In the genomic region with DNA sequence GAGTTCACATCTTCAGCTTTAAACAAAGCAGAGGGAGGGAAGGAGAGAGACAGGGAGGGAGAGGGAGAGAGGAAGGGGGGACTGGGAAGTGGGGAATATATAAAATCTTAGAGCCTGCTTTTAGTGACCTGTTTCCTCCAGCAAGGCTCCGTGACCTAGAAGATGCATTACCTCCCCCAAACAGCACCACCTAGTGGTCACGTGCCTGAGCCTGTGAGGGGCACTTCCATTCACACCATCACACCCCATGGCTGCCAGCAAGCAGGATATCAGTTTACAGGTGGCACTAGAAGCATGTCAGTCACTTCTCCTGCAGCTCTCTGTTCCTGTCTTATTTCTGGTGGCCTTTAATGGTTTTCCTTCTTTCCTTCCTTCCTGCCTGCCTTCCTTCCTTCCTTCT, we compare ENCODE assay signal across 9 mouse cellular contexts.
DNase-seq lines count a peak whose midpoint lies in the region; ATAC-seq and TF ChIP-seq lines count a peak whose summit lies in the region.
"Had no signal": no experiment of that assay in that cellular context is flagged by ENCODE, and none has a peak within 500 bp of the region (broad histone marks: within the 10 kb centered on the region; RNA-seq: fewer than 3 reads in every experiment).

No protein-coding gene starts in this region.

- H3K4me3 ChIP-seq in kidney, postnatal 0 days (replicated peaks; ENCODE audit: low read depth, low read length): no peak overlapping the region
- H3K4me3 ChIP-seq in kidney, embryonic 16.5 days (ENCODE audit: low read length): no peak overlapping the region
- H3K4me3 ChIP-seq: hindbrain, embryonic 15.5 days had no signal

- no peaks in the 10 kb centered on the region for H3K27me3 ChIP-seq in kidney, postnatal 0 days (ENCODE audit: insufficient read depth, low read length)
- no peaks in the 10 kb centered on the region for H3K27me3 ChIP-seq in kidney, embryonic 16.5 days (ENCODE audit: insufficient read depth, low read length)
- H3K27me3 ChIP-seq: hindbrain, embryonic 15.5 days had no signal

- H3K9me3 ChIP-seq in kidney, postnatal 0 days (replicated peaks; ENCODE audit: low read length): 0 out of 2 replicates have a peak, but pooled peaks cover 6% of the 10 kb centered on the region
- H3K9me3 ChIP-seq in kidney, embryonic 16.5 days (ENCODE audit: low read length): peaks cover 3% of the 10 kb centered on the region; the same call in 1 of the 2 replicates
- H3K9me3 ChIP-seq: hindbrain, embryonic 15.5 days had no signal

- peak; percentile 55; the same call in 1 of the 2 replicates for TF ChIP-seq CTCF in kidney, postnatal 0 days (IDR thresholded peaks at IDR 0.05; ENCODE audit: low read depth)

- H3K4me2 ChIP-seq in kidney, postnatal 0 days (ENCODE audit: low read length): no peak overlapping the region
- H3K4me2 ChIP-seq in kidney, embryonic 16.5 days (replicated peaks; ENCODE audit: low read depth, low read length): no peak overlapping the region
- H3K4me2 ChIP-seq: hindbrain, embryonic 15.5 days had no signal

- H3K9ac ChIP-seq in kidney, postnatal 0 days (ENCODE audit: low read depth, low read length): no peak overlapping the region
- H3K9ac ChIP-seq in kidney, embryonic 16.5 days (replicated peaks; ENCODE audit: low read length): no peak overlapping the region
- H3K9ac ChIP-seq: hindbrain, embryonic 15.5 days had no signal

- DNase-seq in kidney, postnatal 0 days (ENCODE audit: low spot score): no peak
- peak; percentile 80 for DNase-seq in ES-CJ7 (ENCODE audit: low read depth, low spot score)
- DNase-seq in spleen, postnatal 14 days (ENCODE audit: low spot score in 2 of 2): peak; percentile 34 to 59
- no peak for DNase-seq in frontal cortex, postnatal 10 days (ENCODE audit: low spot score in 2 of 2)
- no peak for DNase-seq in left cerebral cortex, postnatal 4 days

- no peak overlapping the region for H3K27ac ChIP-seq in kidney, postnatal 0 days
- H3K27ac ChIP-seq in kidney, embryonic 16.5 days (ENCODE audit: low read length): no peak overlapping the region
- H3K27ac ChIP-seq: hindbrain, embryonic 15.5 days had no signal

- intact Hi-C loops in left cerebral cortex, postnatal 4 days (cut with DNase I): no loop called here

- 79% methylated on average over 2 of the region's 2 CpGs for WGBS in kidney, postnatal 0 days
- 72% methylated on average over 2 of the region's 2 CpGs for WGBS in kidney, embryonic 16.5 days

- no peaks in the 10 kb centered on the region; the same call in 1 of the 2 replicates for H3K36me3 ChIP-seq in kidney, postnatal 0 days (ENCODE audit: insufficient read depth, low read length)
- H3K36me3 ChIP-seq in kidney, embryonic 16.5 days (ENCODE audit: insufficient read depth, low read length): 0 out of 2 replicates have a peak, but pooled peaks cover 4% of the 10 kb centered on the region
- H3K36me3 ChIP-seq: hindbrain, embryonic 15.5 days had no signal

- ATAC-seq in kidney, postnatal 0 days (replicated peaks; ENCODE audit: low FRiP score, low read depth): no peak
- no peak for ATAC-seq in kidney, embryonic 16.5 days (ENCODE audit: low FRiP score, low TSS enrichment)
- ATAC-seq in erythroblast, adult 5-6 weeks (replicated peaks; ENCODE audit: low FRiP score, poor library complexity, severe bottlenecking): peak; percentile 62
- ATAC-seq in frontal cortex, adult (ENCODE audit: low TSS enrichment): no peak

- H3K4me1 ChIP-seq in kidney, postnatal 0 days (replicated peaks; ENCODE audit: insufficient read depth, low read length): no peaks in the 10 kb centered on the region
- H3K4me1 ChIP-seq in kidney, embryonic 16.5 days (ENCODE audit: insufficient read depth, low read length): no peaks in the 10 kb centered on the region

Comparison
In these comparisons a context has a peak if more than half of its experiments do, and no peak if none do; other contexts are left out.
1. DNase-seq: peak in ES-CJ7 (single experiment) and spleen, postnatal 14 days (2 of 2); none in kidney, postnatal 0 days (single experiment), frontal cortex, postnatal 10 days (0 of 2) and left cerebral cortex, postnatal 4 days (single experiment).